Mouse (Mus musculus): ENCODE data around the gene Astn2.
A peak's percentile ranks its signal among the peaks of the same experiment; 100 is the strongest.

Astn2 gene

DNA sequence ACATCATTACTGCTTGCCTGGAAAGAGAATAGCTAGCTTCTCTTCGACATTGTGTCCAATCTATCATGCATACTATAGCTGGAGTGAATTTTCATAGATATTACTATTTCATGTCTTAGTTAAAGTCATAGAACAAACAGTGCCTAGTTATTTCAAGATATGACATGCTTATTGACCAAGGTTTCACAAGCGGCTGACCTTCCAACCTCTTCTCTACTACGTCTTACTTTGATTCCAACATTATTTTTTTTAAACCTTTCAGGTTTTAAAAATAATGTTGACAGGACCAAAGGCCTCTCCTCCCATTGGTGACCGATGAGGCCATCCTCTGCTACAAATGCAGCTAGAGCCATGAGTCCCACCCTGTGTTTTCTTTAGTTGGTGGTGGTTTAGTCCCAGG lies 1025.0 kb downstream of the Astn2 start:
- DNase-seq, result no peak

GRCm38 (mm10) chr4:65376571-65376970 lies 1027.8 kb downstream of the Astn2 start:
- no peak for DNase-seq

- no peak for DNase-seq
These were observed 1030.6 kb downstream of the Astn2 start for GRCm38 (mm10) chr4:65373841-65374240.

DNA sequence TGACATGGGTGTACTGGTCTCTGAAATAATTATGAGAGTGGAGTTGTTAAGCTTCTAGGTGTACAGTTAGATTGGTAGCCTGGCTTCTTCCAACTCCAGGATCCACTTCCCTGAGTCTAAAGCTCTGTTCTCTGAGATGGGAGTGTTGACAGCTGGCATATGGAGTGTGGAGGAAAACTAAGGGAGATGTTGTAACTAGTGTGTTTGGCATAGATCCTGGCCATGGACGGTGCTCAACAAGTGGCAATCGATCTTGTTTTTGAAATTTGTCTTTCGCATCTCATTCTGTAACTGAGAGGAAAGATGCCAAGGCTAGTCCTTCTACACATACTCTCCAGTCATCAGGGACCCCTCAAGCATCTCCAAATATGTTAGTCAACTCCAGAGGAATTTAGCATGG lies 1031.7 kb downstream of the Astn2 start:
- no peak for DNase-seq

GRCm38 (mm10) chr4:65367135-65367534 lies 1037.3 kb downstream of the Astn2 start:
- DNase-seq, result no peak

- DNase-seq, result peak; percentile 2
These were observed 1049.8 kb downstream of the Astn2 start for GRCm38 (mm10) chr4:65354580-65354979.

- DNase-seq, result no peak
These were observed 1053.9 kb downstream of the Astn2 start for GRCm38 (mm10) chr4:65350521-65350920.

DNA sequence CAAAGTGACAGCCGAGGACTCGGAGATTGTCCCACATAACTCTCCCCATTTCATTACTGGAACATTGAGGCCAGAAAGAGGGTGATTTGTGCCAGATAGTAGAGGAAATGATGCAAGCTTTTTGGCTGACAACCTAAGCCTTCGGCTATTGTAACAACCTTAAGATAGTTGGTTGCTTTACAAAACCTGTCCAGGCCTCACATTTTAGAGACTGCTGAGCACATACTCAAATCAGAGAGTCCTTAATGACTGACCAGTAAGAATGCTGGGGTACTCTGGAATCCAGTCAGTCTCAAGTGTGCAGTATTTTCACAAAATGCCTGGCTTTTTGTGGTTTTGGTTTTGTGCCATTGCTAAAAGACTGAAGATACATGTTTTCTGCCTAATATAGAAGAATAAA lies 1062.6 kb downstream of the Astn2 start:
- no peak for DNase-seq

- DNase-seq, result no peak
These were observed 1070.7 kb downstream of the Astn2 start for GRCm38 (mm10) chr4:65333718-65334117.
